Mouse (Mus musculus): ENCODE results near the gene Lyst.

GRCm38 (mm10) chr13:13562571-13562970, 27.6 kb upstream of the Lyst start:
- no peak for TF ChIP-seq POLR2A (IDR thresholded peaks at IDR 0.05; ENCODE audit: borderline replicate concordance, low read depth, low read length)
- TF ChIP-seq CTCF (IDR thresholded peaks at IDR 0.05; ENCODE audit: low read depth, low read length) = no peak
